Mouse (Mus musculus) ES-E14 (cell line): ENCODE measurements around the gene Naf1.

Source experiments
- CHD2 ChIP-seq: IDR thresholded peaks from 2 replicates; pipeline ENCODE4 v1.6.1; 2014; ENCODE audit warnings: mild to moderate bottlenecking, low read depth, low read length, inconsistent platforms
- HCFC1 ChIP-seq: IDR thresholded peaks from 2 replicates; pipeline ENCODE4 v1.6.1; 2012; ENCODE audit warnings: low read length, inconsistent platforms, borderline replicate concordance; ENCODE audit not compliant: insufficient read depth
- MAFK ChIP-seq: IDR thresholded peaks from 2 replicates; pipeline ENCODE4 v1.6.1; 2014; ENCODE audit warnings: mild to moderate bottlenecking, low read depth, low read length, inconsistent platforms; ENCODE audit not compliant: insufficient read depth
- ZC3H11A ChIP-seq: IDR thresholded peaks from 2 replicates; pipeline ENCODE4 v1.6.1; 2012; ENCODE audit warnings: low read depth, mild to moderate bottlenecking, inconsistent platforms, low read length, borderline replicate concordance
- ZNF384 ChIP-seq: IDR thresholded peaks from 2 replicates; pipeline ENCODE4 v1.6.1; 2012; ENCODE audit warnings: low read depth, low read length, inconsistent platforms

GRCm38 (mm10) chr8:66905000-66905399, 45.0 kb downstream of the Naf1 start:
- no peak for TF ChIP-seq ZNF384
- no peak for TF ChIP-seq HCFC1
- no peak for TF ChIP-seq CHD2
- TF ChIP-seq ZC3H11A, result no peak
- no peak for TF ChIP-seq MAFK
